Mouse (Mus musculus) stomach, postnatal 0 days (tissue): ENCODE results near the gene Gm42791. TPM values are rescaled to one million over a fixed set of nuclear protein-coding genes. Genes with fewer than 3 reads are reported as not detected.

Experiments used
- ATAC-seq: fragments of 200-750 bp; cut with Nextera tagmentation; 2 replicates; pipeline ENCODE4 v1.8.0; 2017; ENCODE audit not compliant: low FRiP score, low TSS enrichment
- DNase-seq: peaks from one replicate; pipeline ENCODE4 v3.0.0-alpha.2; 2016; ENCODE audit warnings: low spot score
- H3K27ac ChIP-seq: fragments of 300-500 bp; sonication (generic); replicated peaks from 2 replicates; pipeline ENCODE4 v1.5.1; 2014; ENCODE audit warnings: mild to moderate bottlenecking, control low read depth
- H3K27me3 ChIP-seq: fragments of 300-500 bp; sonication (generic); 2 replicates; pipeline ENCODE4 v1.6.1; 2014; ENCODE audit warnings: low read length; ENCODE audit not compliant: control insufficient read depth, insufficient read depth
- H3K36me3 ChIP-seq: fragments of 300-500 bp; sonication (generic); 2 replicates; pipeline ENCODE4 v1.6.1; 2014; ENCODE audit warnings: low read length, mixed read lengths; ENCODE audit not compliant: control insufficient read depth, insufficient read depth
- H3K4me1 ChIP-seq: fragments of 300-500 bp; sonication (generic); replicated peaks from 2 replicates; pipeline ENCODE4 v1.6.1; 2014; ENCODE audit warnings: antibody characterized with exemption; ENCODE audit not compliant: control insufficient read depth, insufficient read depth
- H3K4me2 ChIP-seq: fragments of 300-500 bp; sonication (generic); replicated peaks from 2 replicates; pipeline ENCODE4 v1.6.1; 2014; ENCODE audit warnings: low read depth, mild to moderate bottlenecking, control low read depth, moderate library complexity
- H3K4me3 ChIP-seq: fragments of 300-500 bp; sonication (generic); 2 replicates; pipeline ENCODE4 v1.5.1; 2014; ENCODE audit warnings: low read depth, low read length, control low read depth
- H3K9ac ChIP-seq: fragments of 300-500 bp; sonication (generic); 2 replicates; pipeline ENCODE4 v1.6.1; 2014; ENCODE audit warnings: mild to moderate bottlenecking, low read length, control low read depth, mixed read lengths
- H3K9me3 ChIP-seq: fragments of 300-500 bp; sonication (generic); 2 replicates; pipeline ENCODE4 v1.6.1; 2016; ENCODE audit warnings: low read length; ENCODE audit not compliant: control insufficient read depth
- CTCF ChIP-seq: IDR thresholded peaks from 2 replicates; pipeline ENCODE4 v1.5.1; 2016; ENCODE audit warnings: antibody characterized with exemption, low read depth, mild to moderate bottlenecking, moderate library complexity
- EP300 ChIP-seq: optimal IDR thresholded peaks from 2 replicates; pipeline ENCODE3; 2016; ENCODE audit warnings: antibody characterized with exemption
- WGBS: fragments of 180-500 bp; shearing (Covaris S2); extraction: QIAGEN DNeasy Blood & Tissue Kit; methylation state at CpG from one replicate; pipeline ENCODE4 v1.1.7; 2014; 5-methylcytosine and 5-hydroxymethylcytosine counted together
- polyA plus RNA-seq: library from polyadenylated mRNA; unstranded; fragments of >200 nt; fragmentation: Nextera tagmentation; extraction: Ambion mirVana; gene quantifications from 2 replicates; pipeline ENCODE4 v1.2.1, GENCODE M21; 2015

The Gm42791 gene
- polyA plus RNA-seq, 1 experiment from 2014 or later: 0.99 TPM

GRCm38 (mm10) chr5:148954314-148955060, 40.5 kb downstream of the Gm42791 start:
- no peaks in the 10 kb centered on the region for H3K9me3 ChIP-seq
- H3K27me3 ChIP-seq: no peaks in the 10 kb centered on the region
- 74% methylated on average over 22 of the region's 22 CpGs for WGBS
- H3K9ac ChIP-seq: no peak overlapping the region
- DNase-seq: no peak
- H3K27ac ChIP-seq: no peak overlapping the region
- no peak for ATAC-seq
- H3K4me2 ChIP-seq: no peak overlapping the region
- H3K36me3 ChIP-seq: no peaks in the 10 kb centered on the region
- TF ChIP-seq EP300: no peak
- no peak overlapping the region for H3K4me3 ChIP-seq
- peaks cover 6% of the 10 kb centered on the region; the same call in 1 of the 2 replicates for H3K4me1 ChIP-seq

GRCm38 (mm10) chr5:148953098-148953497, 41.8 kb downstream of the Gm42791 start:
- no peak for TF ChIP-seq EP300
- no peak for TF ChIP-seq CTCF
- Histone ChIP-seq H3K4me3 (no peak overlapping the region), H3K4me1 (no peaks in the 10 kb centered on the region), H3K36me3 (no peaks in the 10 kb centered on the region), H3K27me3 (no peaks in the 10 kb centered on the region), H3K9me3 (no peaks in the 10 kb centered on the region), H3K4me2 (no peak overlapping the region), H3K27ac (no peak overlapping the region), H3K9ac (no peak overlapping the region)
- 61% methylated on average over 5 of the region's 5 CpGs for WGBS
- DNase-seq: no peak
- no peak for ATAC-seq

- H3K9me3 ChIP-seq: no peaks in the 10 kb centered on the region
- H3K27ac ChIP-seq: no peak overlapping the region
- ATAC-seq: no peak
- H3K9ac ChIP-seq: no peak overlapping the region
- 57% methylated on average over 6 of the region's 6 CpGs for WGBS
- H3K4me3 ChIP-seq: no peak overlapping the region
- H3K36me3 ChIP-seq: no peaks in the 10 kb centered on the region
- H3K4me2 ChIP-seq: no peak overlapping the region
- DNase-seq: peak; percentile 61
- no peaks in the 10 kb centered on the region for H3K27me3 ChIP-seq
- no peak for TF ChIP-seq EP300
- peak; percentile 72 for TF ChIP-seq CTCF
- no peaks in the 10 kb centered on the region for H3K4me1 ChIP-seq
These were observed 42.5 kb downstream of the Gm42791 start for GRCm38 (mm10) chr5:148952419-148952818.

- 76% methylated on average over 5 of the region's 5 CpGs for WGBS
These were observed 43.6 kb downstream of the Gm42791 start for GRCm38 (mm10) chr5:148951360-148951759.

GRCm38 (mm10) chr5:148950064-148950463, 44.9 kb downstream of the Gm42791 start:
- Histone ChIP-seq H3K9me3 (no peaks in the 10 kb centered on the region), H3K4me1 (no peaks in the 10 kb centered on the region), H3K27me3 (no peaks in the 10 kb centered on the region), H3K9ac (no peak overlapping the region), H3K36me3 (no peaks in the 10 kb centered on the region), H3K27ac (no peak overlapping the region), H3K4me2 (no peak overlapping the region), H3K4me3 (no peak overlapping the region)
- DNase-seq (no peak), ATAC-seq (no peak)
- no peak for TF ChIP-seq CTCF
- no peak for TF ChIP-seq EP300
- WGBS: 39% methylated on average over 15 of the region's 15 CpGs

More at GRCm38 (mm10) chr5:148951360-148951759, 43.6 kb downstream of the Gm42791 start:
- DNase-seq (no peak), ATAC-seq (no peak)
- no peaks in the 10 kb centered on the region for H3K27me3 ChIP-seq
- no peak overlapping the region for H3K27ac ChIP-seq
- H3K36me3 ChIP-seq: no peaks in the 10 kb centered on the region
- H3K9ac ChIP-seq: no peak overlapping the region
- no peak for TF ChIP-seq EP300
- no peak for TF ChIP-seq CTCF
- H3K4me1 ChIP-seq: no peaks in the 10 kb centered on the region
- H3K4me2 ChIP-seq: no peak overlapping the region
- H3K9me3 ChIP-seq: no peaks in the 10 kb centered on the region
- H3K4me3 ChIP-seq: no peak overlapping the region

- TF ChIP-seq CTCF (no peak), EP300 (no peak)
- H3K36me3 ChIP-seq: no peaks in the 10 kb centered on the region
- H3K4me3 ChIP-seq: no peak overlapping the region
- no peak overlapping the region for H3K27ac ChIP-seq
- WGBS: 75% methylated on average over 9 of the region's 9 CpGs
- DNase-seq: no peak
- no peak for ATAC-seq
- H3K9me3 ChIP-seq: no peaks in the 10 kb centered on the region
- H3K9ac ChIP-seq: no peak overlapping the region
- no peaks in the 10 kb centered on the region for H3K27me3 ChIP-seq
- no peaks in the 10 kb centered on the region for H3K4me1 ChIP-seq
- no peak overlapping the region for H3K4me2 ChIP-seq
These were observed 46.4 kb downstream of the Gm42791 start for GRCm38 (mm10) chr5:148948577-148948976.
